Mouse (Mus musculus): ENCODE results near the gene Utp11. TPM values are rescaled to one million over a fixed set of nuclear protein-coding genes. Genes with fewer than 3 reads are reported as not detected.
A peak's percentile ranks its signal among the peaks of the same experiment; 100 is the strongest.

Gene Utp11
- 9.3 and 11.6 TPM in 2 replicates for total RNA-seq (2014; rRNA removed)
- 4.2 and 5.5 TPM in 2 replicates for polyA plus RNA-seq (2012; rRNA removed)

DNA sequence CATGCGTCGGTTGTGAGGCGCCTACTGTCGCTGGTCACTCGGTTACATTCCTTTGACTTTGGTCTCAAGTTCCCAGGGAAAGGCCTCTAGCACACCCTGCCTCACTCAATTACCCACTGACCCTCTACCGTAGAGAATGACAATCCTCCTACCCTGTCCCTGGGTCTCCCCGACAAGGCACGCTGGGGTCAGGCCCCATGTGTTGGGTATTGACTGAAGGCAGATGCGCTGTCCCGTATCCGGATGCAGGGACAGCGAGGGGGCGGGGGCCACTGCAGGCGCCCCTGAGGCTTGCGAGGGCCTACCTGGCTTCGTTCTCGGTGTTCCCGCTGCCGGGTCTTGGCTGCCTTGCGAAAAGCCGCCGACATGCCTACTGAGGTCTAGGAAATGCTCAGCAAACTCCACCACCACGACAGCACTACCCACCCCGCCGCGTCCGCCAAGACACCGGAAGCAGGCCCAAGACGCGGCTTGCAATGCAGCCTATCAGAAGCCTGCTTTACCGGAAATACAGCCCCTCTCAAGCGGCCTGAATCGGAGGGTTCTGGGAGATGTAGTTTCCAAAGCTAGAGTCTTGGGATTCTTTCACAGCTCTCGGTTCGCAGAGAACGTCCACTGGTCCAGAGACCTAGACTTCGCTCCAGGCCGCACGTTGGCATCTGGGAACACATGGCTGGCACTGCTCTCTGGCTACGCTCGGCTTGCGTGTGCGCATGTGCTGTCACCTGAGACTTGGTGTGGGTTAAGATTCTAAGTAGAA lies at the start of gene Utp11:
TSS of gene Utp11 (minus strand) at position 466 of the 760 bp plus-strand sequence.
- Histone ChIP-seq H3K4me3 (ENCODE audit: insufficient read depth, low read depth, low read length) (peak within 1 kb of the TSS; percentile 78), H3K27ac (replicated peaks; ENCODE audit: insufficient read depth, low read depth, low read length) (peak within 1 kb of the TSS; percentile 56), H3K79me2 (ENCODE audit: control insufficient read depth, insufficient read depth, low read length) (peaks cover 17% of the 10 kb centered on the region; the same call in 1 of the 2 replicates), H3K9ac (ENCODE audit: low read depth, low read length) (peak within 1 kb of the TSS; percentile 82), H3K4me1 (ENCODE audit: control insufficient read depth, insufficient read depth, low read length) (peaks cover 2% of the 10 kb centered on the region; the same call in 1 of the 2 replicates), H3K27me3 (ENCODE audit: control insufficient read depth, insufficient read depth, low read length) (no peaks in the 10 kb centered on the region), H3K36me3 (ENCODE audit: control insufficient read depth, insufficient read depth, low read length) (no peaks in the 10 kb centered on the region)
- TF ChIP-seq POLR2A (IDR thresholded peaks at IDR 0.05; ENCODE audit: extremely low read depth, insufficient read depth, low read length) (peak; percentile 64; the same call in 1 of the 2 replicates), CTCF (IDR thresholded peaks at IDR 0.05; ENCODE audit: low read depth, low read length) (no peak)
- under 1% methylated on average over 43 of the region's 43 CpGs for WGBS
- DNase-seq (ENCODE audit: extremely low read depth, low read depth, low spot score), result peak; percentile 99

GRCm38 (mm10) chr4:124742839-124743238 lies 49.4 kb upstream of the Utp11 start:
- Histone ChIP-seq H3K36me3 (ENCODE audit: control insufficient read depth, insufficient read depth, low read length) (no peaks in the 10 kb centered on the region), H3K9ac (ENCODE audit: low read depth, low read length) (peak overlapping the region; percentile 28), H3K4me3 (ENCODE audit: insufficient read depth, low read depth, low read length) (peak overlapping the region; percentile 27; the same call in 1 of the 2 replicates), H3K79me2 (ENCODE audit: control insufficient read depth, insufficient read depth, low read length) (no peaks in the 10 kb centered on the region), H3K27me3 (ENCODE audit: control insufficient read depth, insufficient read depth, low read length) (no peaks in the 10 kb centered on the region), H3K4me1 (ENCODE audit: control insufficient read depth, insufficient read depth, low read length) (peaks cover 25% of the 10 kb centered on the region), H3K27ac (replicated peaks; ENCODE audit: insufficient read depth, low read depth, low read length) (peak overlapping the region; percentile 52)
- peak; percentile 71 for DNase-seq (ENCODE audit: extremely low read depth, low read depth, low spot score)
- TF ChIP-seq CTCF (IDR thresholded peaks at IDR 0.05; ENCODE audit: low read depth, low read length), result no peak
- TF ChIP-seq POLR2A (IDR thresholded peaks at IDR 0.05; ENCODE audit: extremely low read depth, insufficient read depth, low read length), result no peak
- 26% methylated on average over 11 of the region's 11 CpGs for WGBS

DNA sequence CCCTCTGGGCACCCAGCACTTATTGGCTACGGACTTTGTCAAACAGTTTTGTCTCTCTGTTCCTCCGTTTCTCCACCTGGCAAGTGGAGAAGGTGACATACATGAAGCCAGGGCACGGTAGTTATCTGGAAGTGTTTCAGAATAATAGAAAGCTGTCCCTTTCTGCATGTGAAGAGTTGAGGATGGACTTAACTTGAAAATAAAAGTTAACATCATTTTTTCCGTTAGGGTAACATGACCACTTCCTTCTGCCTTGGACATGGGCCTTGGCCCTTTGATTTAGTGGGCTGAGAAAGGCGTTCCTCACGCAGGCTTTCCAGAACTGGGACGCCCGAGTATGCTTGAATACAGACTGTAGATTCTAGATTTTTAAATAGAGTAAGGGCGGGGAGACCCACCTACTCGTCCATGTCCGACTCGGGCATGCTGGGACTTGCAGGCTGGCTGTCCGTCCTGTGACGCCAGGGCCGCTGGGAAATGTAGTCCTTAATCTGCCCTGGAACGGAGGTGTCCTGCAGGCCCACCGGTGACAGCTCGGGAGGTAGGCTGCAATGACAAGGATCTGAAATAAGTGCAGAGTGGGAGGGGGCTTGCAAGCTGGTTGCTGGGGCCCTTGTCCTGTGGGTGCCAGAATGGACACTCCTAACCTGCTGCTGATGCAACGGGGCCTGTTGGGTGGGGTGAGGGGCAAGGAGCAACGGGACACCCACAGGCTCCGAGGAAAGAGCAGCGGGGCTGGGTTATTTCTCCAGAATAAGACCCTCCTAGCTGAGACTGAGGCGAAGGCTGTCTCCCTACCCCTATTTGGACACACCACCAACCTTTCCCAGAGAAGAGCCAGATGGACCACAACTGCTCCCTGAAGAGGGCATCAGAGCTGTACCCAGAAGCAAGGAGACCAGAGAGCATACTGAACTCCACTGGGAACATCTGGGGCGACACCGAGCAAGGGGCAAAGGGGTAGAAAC lies 48.3 kb upstream of the Utp11 start, which contains the start of gene Inpp5b:
TSS of gene Inpp5b (plus strand) at position 475 of the 968 bp plus-strand sequence.
- no peaks in the 10 kb centered on the region for H3K79me2 ChIP-seq (ENCODE audit: control insufficient read depth, insufficient read depth, low read length)
- peak; percentile 33; the same call in 1 of the 2 replicates for TF ChIP-seq CTCF (IDR thresholded peaks at IDR 0.05; ENCODE audit: low read depth, low read length)
- 0 out of 2 replicates have a peak, but pooled peaks have one; percentile 23 for TF ChIP-seq POLR2A (IDR thresholded peaks at IDR 0.05; ENCODE audit: extremely low read depth, insufficient read depth, low read length)
- peak; percentile 78 for DNase-seq (ENCODE audit: extremely low read depth, low read depth, low spot score)
- H3K9ac ChIP-seq (ENCODE audit: low read depth, low read length), result peak within 1 kb of the TSS; percentile 64
- peak within 1 kb of the TSS; percentile 52 for H3K27ac ChIP-seq (replicated peaks; ENCODE audit: insufficient read depth, low read depth, low read length)
- H3K4me3 ChIP-seq (ENCODE audit: insufficient read depth, low read depth, low read length), result peak within 1 kb of the TSS; percentile 64
- WGBS, result 4% methylated on average over 25 of the region's 25 CpGs
- no peaks in the 10 kb centered on the region for H3K27me3 ChIP-seq (ENCODE audit: control insufficient read depth, insufficient read depth, low read length)
- H3K36me3 ChIP-seq (ENCODE audit: control insufficient read depth, insufficient read depth, low read length), result no peaks in the 10 kb centered on the region
- H3K4me1 ChIP-seq (ENCODE audit: control insufficient read depth, insufficient read depth, low read length), result peaks cover 23% of the 10 kb centered on the region

DNA sequence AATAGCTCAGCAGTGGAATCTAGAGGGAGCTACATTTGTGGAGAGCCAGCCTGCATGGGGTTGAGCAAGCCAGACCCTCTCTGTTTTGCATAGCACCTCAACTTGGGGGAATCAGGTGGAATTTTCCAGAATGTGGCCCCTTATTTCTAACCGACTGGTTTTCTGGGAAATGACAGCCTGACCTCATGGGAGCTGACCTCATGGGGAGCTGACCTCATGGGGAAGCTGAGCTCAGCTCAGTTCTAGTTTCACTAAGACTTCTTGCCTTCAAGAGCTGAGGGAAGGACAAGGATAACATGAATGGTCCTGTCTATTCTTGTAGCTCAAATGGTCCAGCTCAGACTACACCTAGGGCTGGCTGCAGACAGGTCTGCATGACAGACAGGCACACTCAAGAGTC lies 45.4 kb upstream of the Utp11 start:
- WGBS, result 59% methylated on average over 1 of the region's 1 CpGs
- Histone ChIP-seq H3K27me3 (ENCODE audit: control insufficient read depth, insufficient read depth, low read length) (no peaks in the 10 kb centered on the region), H3K4me1 (ENCODE audit: control insufficient read depth, insufficient read depth, low read length) (peaks cover 15% of the 10 kb centered on the region), H3K9ac (ENCODE audit: low read depth, low read length) (no peak overlapping the region), H3K79me2 (ENCODE audit: control insufficient read depth, insufficient read depth, low read length) (no peaks in the 10 kb centered on the region), H3K36me3 (ENCODE audit: control insufficient read depth, insufficient read depth, low read length) (no peaks in the 10 kb centered on the region), H3K4me3 (ENCODE audit: insufficient read depth, low read depth, low read length) (no peak overlapping the region), H3K27ac (replicated peaks; ENCODE audit: insufficient read depth, low read depth, low read length) (no peak overlapping the region)
- no peak for DNase-seq (ENCODE audit: extremely low read depth, low read depth, low spot score)
- TF ChIP-seq POLR2A (IDR thresholded peaks at IDR 0.05; ENCODE audit: extremely low read depth, insufficient read depth, low read length) (no peak), CTCF (IDR thresholded peaks at IDR 0.05; ENCODE audit: low read depth, low read length) (no peak)

GRCm38 (mm10) chr4:124738013-124738412 lies 44.6 kb upstream of the Utp11 start:
- TF ChIP-seq CTCF (IDR thresholded peaks at IDR 0.05; ENCODE audit: low read depth, low read length) (no peak), POLR2A (IDR thresholded peaks at IDR 0.05; ENCODE audit: extremely low read depth, insufficient read depth, low read length) (no peak)
- no peak overlapping the region for H3K27ac ChIP-seq (replicated peaks; ENCODE audit: insufficient read depth, low read depth, low read length)
- no peak overlapping the region for H3K9ac ChIP-seq (ENCODE audit: low read depth, low read length)
- WGBS, result 66% methylated on average over 4 of the region's 4 CpGs
- H3K4me1 ChIP-seq (ENCODE audit: control insufficient read depth, insufficient read depth, low read length), result peaks cover 12% of the 10 kb centered on the region
- H3K36me3 ChIP-seq (ENCODE audit: control insufficient read depth, insufficient read depth, low read length), result no peaks in the 10 kb centered on the region
- DNase-seq (ENCODE audit: extremely low read depth, low read depth, low spot score), result no peak
- no peaks in the 10 kb centered on the region for H3K79me2 ChIP-seq (ENCODE audit: control insufficient read depth, insufficient read depth, low read length)
- H3K4me3 ChIP-seq (ENCODE audit: insufficient read depth, low read depth, low read length), result no peak overlapping the region
- H3K27me3 ChIP-seq (ENCODE audit: control insufficient read depth, insufficient read depth, low read length), result no peaks in the 10 kb centered on the region
